Mouse (Mus musculus) olfactory bulb, adult 2 months (tissue): Measurements from ENCODE around the gene 4931429L15Rik. TPM values are rescaled to one million over a fixed set of nuclear protein-coding genes. Genes with fewer than 3 reads are reported as not detected.
A peak's percentile ranks its signal among the peaks of the same experiment; 100 is the strongest.

ENCODE experiments used
- H3K27ac ChIP-seq: fragments of 200-500 bp; 2 replicates; pipeline ENCODE4 v1.5.1; 2012; ENCODE audit warnings: low read depth, low read length; ENCODE audit not compliant: insufficient read depth
- H3K4me1 ChIP-seq: fragments of 200-500 bp; 2 replicates; pipeline ENCODE4 v1.6.1; 2012; ENCODE audit warnings: low read length; ENCODE audit not compliant: control insufficient read depth, insufficient read depth
- H3K4me3 ChIP-seq: fragments of 200-500 bp; 2 replicates; pipeline ENCODE4 v1.5.1; 2012; ENCODE audit warnings: mild to moderate bottlenecking, low read depth, low read length, moderate library complexity; ENCODE audit not compliant: insufficient read depth
- CTCF ChIP-seq: fragments of 200-500 bp; IDR thresholded peaks from 2 replicates; pipeline ENCODE4 v1.5.1; 2012; ENCODE audit warnings: low read depth, mild to moderate bottlenecking, low read length, moderate library complexity; ENCODE audit not compliant: insufficient read depth
- POLR2A ChIP-seq: fragments of 200-500 bp; IDR thresholded peaks from 2 replicates; pipeline ENCODE4 v1.6.1; 2012; ENCODE audit warnings: mild to moderate bottlenecking, low read depth, low read length, moderate library complexity; ENCODE audit not compliant: insufficient read depth
- WGBS: fragments of 180-500 bp; shearing (Covaris S2); methylation state at CpG from one replicate; pipeline ENCODE4 v1.1.7; 2018; 5-methylcytosine and 5-hydroxymethylcytosine counted together
- polyA plus RNA-seq: library from polyadenylated mRNA; stranded (reverse); fragments of >200 nt; gene quantifications from 2 replicates; pipeline ENCODE4 v1.2.4, GENCODE M21; 2012; ENCODE audit warnings: low replicate concordance; ENCODE audit not compliant: missing spikeins, insufficient read depth, insufficient read length

The 4931429L15Rik gene
- polyA plus RNA-seq, 1 experiment = not detected

- 28% methylated on average over 5 of the region's 5 CpGs for WGBS
- Histone ChIP-seq H3K4me3 (no peak overlapping the region), H3K27ac (no peak overlapping the region), H3K4me1 (peaks cover 18% of the 10 kb centered on the region)
- TF ChIP-seq POLR2A = no peak
- TF ChIP-seq CTCF = no peak
Observed at GRCm38 (mm10) chr9:46316388-46316787, 3.4 kb downstream of the 4931429L15Rik start.

- TF ChIP-seq CTCF (no peak), POLR2A (no peak)
- no peak overlapping the region for H3K27ac ChIP-seq
- WGBS = 29% methylated on average over 11 of the region's 11 CpGs
- H3K4me3 ChIP-seq = no peak overlapping the region
- peaks cover 18% of the 10 kb centered on the region for H3K4me1 ChIP-seq
Observed at GRCm38 (mm10) chr9:46315807-46316365, 3.9 kb downstream of the 4931429L15Rik start.

- no peak for TF ChIP-seq CTCF
- no peak for TF ChIP-seq POLR2A
- Histone ChIP-seq H3K4me3 (no peak overlapping the region), H3K27ac (no peak overlapping the region), H3K4me1 (peaks cover 18% of the 10 kb centered on the region)
- 40% methylated on average over 2 of the region's 2 CpGs for WGBS
Observed at GRCm38 (mm10) chr9:46314921-46315320, 4.9 kb downstream of the 4931429L15Rik start.

GRCm38 (mm10) chr9:46314507-46314906, 5.3 kb downstream of the 4931429L15Rik start:
- H3K27ac ChIP-seq = no peak overlapping the region
- peaks cover 18% of the 10 kb centered on the region for H3K4me1 ChIP-seq
- no peak overlapping the region for H3K4me3 ChIP-seq
- TF ChIP-seq CTCF (peak; percentile 82), POLR2A (no peak)
- 27% methylated on average over 4 of the region's 4 CpGs for WGBS

GRCm38 (mm10) chr9:46309121-46309520, 10.7 kb downstream of the 4931429L15Rik start:
- 31% methylated on average over 7 of the region's 7 CpGs for WGBS
- TF ChIP-seq POLR2A (no peak), CTCF (no peak)
- Histone ChIP-seq H3K4me1 (no peaks in the 10 kb centered on the region), H3K27ac (no peak overlapping the region), H3K4me3 (no peak overlapping the region)

GRCm38 (mm10) chr9:46302142-46302541, 17.6 kb downstream of the 4931429L15Rik start:
- TF ChIP-seq CTCF = no peak
- TF ChIP-seq POLR2A = no peak
- 5% methylated on average over 2 of the region's 2 CpGs for whole genome bisulfite sequencing
- Histone ChIP-seq H3K4me1 (no peaks in the 10 kb centered on the region), H3K27ac (no peak overlapping the region), H3K4me3 (no peak overlapping the region)

GRCm38 (mm10) chr9:46298381-46298780, 21.4 kb downstream of the 4931429L15Rik start:
- H3K4me3 ChIP-seq = no peak overlapping the region
- TF ChIP-seq POLR2A (no peak), CTCF (no peak)
- no peak overlapping the region for H3K27ac ChIP-seq
- H3K4me1 ChIP-seq = no peaks in the 10 kb centered on the region
- 89% methylated on average over 4 of the region's 4 CpGs for WGBS

- TF ChIP-seq CTCF (no peak), POLR2A (peak; percentile 75)
- no peaks in the 10 kb centered on the region for H3K4me1 ChIP-seq
- peak within 1 kb of the TSS; percentile 73 for H3K4me3 ChIP-seq
- no peak within 1 kb of the TSS for H3K27ac ChIP-seq
- WGBS = under 1% methylated on average over 55 of the region's 55 CpGs
Observed at GRCm38 (mm10) chr9:46282631-46283436, 37.0 kb downstream of the 4931429L15Rik start, which contains the start of gene Bud13. TSS of gene Bud13 (plus strand) at chr9:46283008.

- TF ChIP-seq CTCF = no peak
- no peak for TF ChIP-seq POLR2A
- Histone ChIP-seq H3K4me3 (no peak overlapping the region), H3K4me1 (0 out of 2 replicates have a peak, but pooled peaks cover 2% of the 10 kb centered on the region), H3K27ac (no peak overlapping the region)
- 94% methylated on average over 9 of the region's 9 CpGs for WGBS
Observed at GRCm38 (mm10) chr9:46274494-46274893, 45.3 kb downstream of the 4931429L15Rik start.
